Mouse (Mus musculus): ENCODE measurements around the gene Pomc. TPM values are rescaled to one million over a fixed set of nuclear protein-coding genes. Genes with fewer than 3 reads are reported as not detected.
"Not testable (repeated sequence)": the region's sequence is repeated elsewhere in the genome, so short reads cannot be mapped to it uniquely, and the experiment has no call there.

The Pomc gene
- polyA plus RNA-seq, 1 experiment from 2014 or later, result 9.3 TPM

- no peaks in the 10 kb centered on the region for H3K9me3 ChIP-seq
- H3K9ac ChIP-seq (replicated peaks), result no peak overlapping the region
- H3K4me1 ChIP-seq (replicated peaks), result no peaks in the 10 kb centered on the region
- H3K4me3 ChIP-seq (replicated peaks), result no peak overlapping the region
- H3K27ac ChIP-seq, result no peak overlapping the region
- no peak overlapping the region for H3K4me2 ChIP-seq (replicated peaks)
- H3K27me3 ChIP-seq, result no peaks in the 10 kb centered on the region
- no peak for ATAC-seq
- H3K36me3 ChIP-seq, result no peaks in the 10 kb centered on the region
- 88% methylated on average over 3 of the region's 3 CpGs for WGBS
Measured at GRCm38 (mm10) chr12:3928841-3929240, 25.9 kb upstream of the Pomc start.

- H3K36me3 ChIP-seq; H3K4me2 ChIP-seq (replicated peaks); H3K9ac ChIP-seq (replicated peaks); H3K27me3 ChIP-seq; H3K9me3 ChIP-seq; H3K27ac ChIP-seq; ATAC-seq; H3K4me1 ChIP-seq (replicated peaks); H3K4me3 ChIP-seq (replicated peaks): not testable (repeated sequence)
- WGBS, result 93% methylated on average over 38 of the region's 47 CpGs
Measured at GRCm38 (mm10) chr12:3930090-3930865, 24.5 kb upstream of the Pomc start.

GRCm38 (mm10) chr12:3942026-3942425, 12.7 kb upstream of the Pomc start:
- peak overlapping the region; percentile 5; the same call in 1 of the 2 replicates for H3K27ac ChIP-seq
- H3K9me3 ChIP-seq, result no peaks in the 10 kb centered on the region
- H3K4me3 ChIP-seq (replicated peaks), result no peak overlapping the region
- H3K4me2 ChIP-seq (replicated peaks), result peak overlapping the region; percentile 23; the same call in 1 of the 2 replicates
- H3K27me3 ChIP-seq, result peaks cover 5% of the 10 kb centered on the region; the same call in 1 of the 2 replicates
- H3K4me1 ChIP-seq (replicated peaks), result peaks cover 15% of the 10 kb centered on the region
- no peaks in the 10 kb centered on the region for H3K36me3 ChIP-seq
- no peak overlapping the region for H3K9ac ChIP-seq (replicated peaks)
- peak; percentile 62; the same call in 1 of the 2 replicates for ATAC-seq
- WGBS, result 5% methylated on average over 11 of the region's 11 CpGs

GRCm38 (mm10) chr12:3944454-3945073, 10.2 kb upstream of the Pomc start:
- H3K9ac ChIP-seq (replicated peaks), result no peak overlapping the region
- ATAC-seq, result peak; percentile 65; the same call in 1 of the 2 replicates
- no peak overlapping the region for H3K27ac ChIP-seq
- 28% methylated on average over 4 of the region's 4 CpGs for WGBS
- no peak overlapping the region for H3K4me2 ChIP-seq (replicated peaks)
- H3K4me1 ChIP-seq (replicated peaks), result peaks cover 18% of the 10 kb centered on the region
- H3K4me3 ChIP-seq (replicated peaks), result no peak overlapping the region
- peaks cover 9% of the 10 kb centered on the region for H3K27me3 ChIP-seq
- no peaks in the 10 kb centered on the region for H3K9me3 ChIP-seq
- H3K36me3 ChIP-seq, result no peaks in the 10 kb centered on the region

- no peaks in the 10 kb centered on the region for H3K9me3 ChIP-seq
- no peak overlapping the region for H3K4me2 ChIP-seq (replicated peaks)
- no peaks in the 10 kb centered on the region for H3K36me3 ChIP-seq
- WGBS, result 73% methylated on average over 6 of the region's 6 CpGs
- H3K4me3 ChIP-seq (replicated peaks), result no peak overlapping the region
- no peak overlapping the region for H3K9ac ChIP-seq (replicated peaks)
- no peak; the same call in 1 of the 2 replicates for ATAC-seq
- H3K27me3 ChIP-seq, result peaks cover 9% of the 10 kb centered on the region; the same call in 1 of the 2 replicates
- no peak overlapping the region for H3K27ac ChIP-seq
- H3K4me1 ChIP-seq (replicated peaks), result peaks cover 12% of the 10 kb centered on the region
Measured at GRCm38 (mm10) chr12:3947503-3947902, 7.2 kb upstream of the Pomc start.

- Histone ChIP-seq H3K4me3 (replicated peaks) (no peak overlapping the region), H3K9ac (replicated peaks) (no peak overlapping the region), H3K27me3 (peaks cover 43% of the 10 kb centered on the region), H3K36me3 (no peaks in the 10 kb centered on the region), H3K27ac (no peak overlapping the region), H3K4me1 (replicated peaks) (peaks cover 13% of the 10 kb centered on the region), H3K4me2 (replicated peaks) (no peak overlapping the region), H3K9me3 (no peaks in the 10 kb centered on the region)
- no peak for ATAC-seq
- 29% methylated on average over 10 of the region's 10 CpGs for WGBS
Measured at GRCm38 (mm10) chr12:3955371-3955770, 620 bp downstream of the Pomc start.

GRCm38 (mm10) chr12:3956351-3956750, 1.6 kb downstream of the Pomc start:
- H3K9me3 ChIP-seq, result no peaks in the 10 kb centered on the region

GRCm38 (mm10) chr12:3959791-3960543, 5.2 kb downstream of the Pomc start:
- H3K4me1 ChIP-seq (replicated peaks), result peaks cover 14% of the 10 kb centered on the region
- 2% methylated on average over 53 of the region's 53 CpGs for WGBS
- ATAC-seq, result peak; percentile 99
- H3K9ac ChIP-seq (replicated peaks), result peak overlapping the region; percentile 79
- peaks cover 27% of the 10 kb centered on the region for H3K27me3 ChIP-seq
- H3K4me2 ChIP-seq (replicated peaks), result peak overlapping the region; percentile 87
- H3K9me3 ChIP-seq, result no peaks in the 10 kb centered on the region
- H3K27ac ChIP-seq, result peak overlapping the region; percentile 96
- peak overlapping the region; percentile 61 for H3K4me3 ChIP-seq (replicated peaks)
- H3K36me3 ChIP-seq, result peaks cover 23% of the 10 kb centered on the region

More at GRCm38 (mm10) chr12:3956351-3956750, 1.6 kb downstream of the Pomc start:
- no peak for ATAC-seq
- no peak overlapping the region for H3K4me2 ChIP-seq (replicated peaks)
- WGBS, result 17% methylated on average over 3 of the region's 3 CpGs
- H3K9ac ChIP-seq (replicated peaks), result no peak overlapping the region
- no peak overlapping the region for H3K27ac ChIP-seq
- H3K4me1 ChIP-seq (replicated peaks), result peaks cover 18% of the 10 kb centered on the region
- H3K36me3 ChIP-seq, result no peaks in the 10 kb centered on the region
- no peak overlapping the region for H3K4me3 ChIP-seq (replicated peaks)
- peaks cover 43% of the 10 kb centered on the region for H3K27me3 ChIP-seq

- Histone ChIP-seq H3K9ac (replicated peaks) (peak overlapping the region; percentile 79), H3K4me1 (replicated peaks) (peaks cover 14% of the 10 kb centered on the region), H3K4me2 (replicated peaks) (peak overlapping the region; percentile 87), H3K36me3 (peaks cover 29% of the 10 kb centered on the region), H3K27ac (peak overlapping the region; percentile 96), H3K27me3 (peaks cover 22% of the 10 kb centered on the region), H3K4me3 (replicated peaks) (peak overlapping the region; percentile 61), H3K9me3 (no peaks in the 10 kb centered on the region)
- ATAC-seq, result no peak
- WGBS, result 44% methylated on average over 4 of the region's 4 CpGs
Measured at GRCm38 (mm10) chr12:3960553-3960952, 5.8 kb downstream of the Pomc start.

GRCm38 (mm10) chr12:3967196-3967595, 12.4 kb downstream of the Pomc start:
- WGBS, result 97% methylated on average over 4 of the region's 4 CpGs
- H3K9me3 ChIP-seq, result no peaks in the 10 kb centered on the region
- ATAC-seq, result no peak
- H3K36me3 ChIP-seq, result peaks cover 92% of the 10 kb centered on the region
- H3K4me1 ChIP-seq (replicated peaks), result no peaks in the 10 kb centered on the region
- no peaks in the 10 kb centered on the region for H3K27me3 ChIP-seq
- no peak overlapping the region for H3K9ac ChIP-seq (replicated peaks)
- H3K4me2 ChIP-seq (replicated peaks), result no peak overlapping the region
- no peak overlapping the region for H3K27ac ChIP-seq
- H3K4me3 ChIP-seq (replicated peaks), result no peak overlapping the region

- Histone ChIP-seq H3K9me3 (no peaks in the 10 kb centered on the region), H3K27ac (no peak overlapping the region), H3K4me3 (replicated peaks) (no peak overlapping the region), H3K27me3 (no peaks in the 10 kb centered on the region), H3K36me3 (peaks cover 92% of the 10 kb centered on the region), H3K9ac (replicated peaks) (no peak overlapping the region), H3K4me2 (replicated peaks) (no peak overlapping the region), H3K4me1 (replicated peaks) (no peaks in the 10 kb centered on the region)
- WGBS, result 70% methylated on average over 9 of the region's 9 CpGs
- ATAC-seq, result no peak
Measured at GRCm38 (mm10) chr12:3968380-3968779, 13.6 kb downstream of the Pomc start.

- H3K36me3 ChIP-seq, result peaks cover 93% of the 10 kb centered on the region
- ATAC-seq; H3K27ac ChIP-seq; H3K9ac ChIP-seq (replicated peaks); H3K9me3 ChIP-seq; H3K27me3 ChIP-seq; H3K4me1 ChIP-seq (replicated peaks); H3K4me2 ChIP-seq (replicated peaks); H3K4me3 ChIP-seq (replicated peaks): not testable (repeated sequence)
- WGBS, result 95% methylated on average over 6 of the region's 6 CpGs
Measured at GRCm38 (mm10) chr12:3973169-3973568, 18.4 kb downstream of the Pomc start.
